Mouse (Mus musculus) cerebellum, postnatal 25 days (tissue): ENCODE results near the gene Ddx46.
"Not testable (repeated sequence)": the region's sequence is repeated elsewhere in the genome, so short reads cannot be mapped to it uniquely, and the experiment has no call there.

ENCODE experiments used
- DNase-seq, 2 experiments: peaks; one replicate each; pipeline ENCODE4 v3.0.0; 2021; ENCODE audit warnings: mixed read lengths in 2 of 2

Ddx46 gene

GRCm38 (mm10) chr13:55634639-55635127 is at the start of gene Ddx46:
TSS of gene Ddx46 (plus strand) at chr13:55635027.
- DNase-seq: peak; percentile 94 to 96

GRCm38 (mm10) chr13:55591961-55592490 is 42.8 kb upstream of the Ddx46 start:
- no peak for DNase-seq

- DNase-seq: peak; percentile 96 to 98
Observed at GRCm38 (mm10) chr13:55592512-55593253, 42.1 kb upstream of the Ddx46 start.

GRCm38 (mm10) chr13:55593254-55593747 is 41.5 kb upstream of the Ddx46 start:
- no peak for DNase-seq

GRCm38 (mm10) chr13:55595375-55595774 is 39.5 kb upstream of the Ddx46 start:
- DNase-seq: peak; percentile 84 to 86

GRCm38 (mm10) chr13:55596802-55597201 is 38.0 kb upstream of the Ddx46 start:
- DNase-seq: no peak

- DNase-seq: peak; percentile 91 to 95
Observed at GRCm38 (mm10) chr13:55599566-55600540, 35.0 kb upstream of the Ddx46 start, which contains the start of gene B4galt7. TSS of gene B4galt7 (plus strand) at chr13:55599896.

- no peak for DNase-seq
Observed at GRCm38 (mm10) chr13:55600657-55601056, 34.2 kb upstream of the Ddx46 start.

- peak; percentile 89 to 93 for DNase-seq
Observed at GRCm38 (mm10) chr13:55601611-55602010, 33.2 kb upstream of the Ddx46 start.

GRCm38 (mm10) chr13:55604606-55605005 is 30.2 kb upstream of the Ddx46 start:
- no peak for DNase-seq

GRCm38 (mm10) chr13:55606899-55607623 is 27.8 kb upstream of the Ddx46 start:
- no peak for DNase-seq

- no peak for DNase-seq
Observed at GRCm38 (mm10) chr13:55607624-55608006, 27.2 kb upstream of the Ddx46 start.

- DNase-seq: no peak
Observed at GRCm38 (mm10) chr13:55611996-55612395, 22.8 kb upstream of the Ddx46 start.

- DNase-seq: no peak
Observed at GRCm38 (mm10) chr13:55613471-55613870, 21.4 kb upstream of the Ddx46 start.

GRCm38 (mm10) chr13:55619328-55619727 is 15.5 kb upstream of the Ddx46 start:
- DNase-seq: no peak

GRCm38 (mm10) chr13:55620275-55620674 is 14.6 kb upstream of the Ddx46 start:
- DNase-seq: no peak

GRCm38 (mm10) chr13:55622156-55622648 is 12.6 kb upstream of the Ddx46 start:
- not testable (repeated sequence) for DNase-seq

GRCm38 (mm10) chr13:55622649-55623541 is 11.9 kb upstream of the Ddx46 start, which contains the start of gene Caml:
TSS of gene Caml (plus strand) at chr13:55623005.
- peak; percentile 90 to 91 for DNase-seq

- DNase-seq: no peak
Observed at GRCm38 (mm10) chr13:55635146-55635571, 332 bp downstream of the Ddx46 start.

- no peak for DNase-seq
Observed at GRCm38 (mm10) chr13:55636185-55636983, 1.6 kb downstream of the Ddx46 start.
